Mouse (Mus musculus): ENCODE results near the gene Bgn. TPM values are rescaled to one million over a fixed set of nuclear protein-coding genes. Genes with fewer than 3 reads are reported as not detected.
A peak's percentile ranks its signal among the peaks of the same experiment; 100 is the strongest.

The Bgn gene
- polyA plus RNA-seq, 1 experiment = 731 TPM

DNA sequence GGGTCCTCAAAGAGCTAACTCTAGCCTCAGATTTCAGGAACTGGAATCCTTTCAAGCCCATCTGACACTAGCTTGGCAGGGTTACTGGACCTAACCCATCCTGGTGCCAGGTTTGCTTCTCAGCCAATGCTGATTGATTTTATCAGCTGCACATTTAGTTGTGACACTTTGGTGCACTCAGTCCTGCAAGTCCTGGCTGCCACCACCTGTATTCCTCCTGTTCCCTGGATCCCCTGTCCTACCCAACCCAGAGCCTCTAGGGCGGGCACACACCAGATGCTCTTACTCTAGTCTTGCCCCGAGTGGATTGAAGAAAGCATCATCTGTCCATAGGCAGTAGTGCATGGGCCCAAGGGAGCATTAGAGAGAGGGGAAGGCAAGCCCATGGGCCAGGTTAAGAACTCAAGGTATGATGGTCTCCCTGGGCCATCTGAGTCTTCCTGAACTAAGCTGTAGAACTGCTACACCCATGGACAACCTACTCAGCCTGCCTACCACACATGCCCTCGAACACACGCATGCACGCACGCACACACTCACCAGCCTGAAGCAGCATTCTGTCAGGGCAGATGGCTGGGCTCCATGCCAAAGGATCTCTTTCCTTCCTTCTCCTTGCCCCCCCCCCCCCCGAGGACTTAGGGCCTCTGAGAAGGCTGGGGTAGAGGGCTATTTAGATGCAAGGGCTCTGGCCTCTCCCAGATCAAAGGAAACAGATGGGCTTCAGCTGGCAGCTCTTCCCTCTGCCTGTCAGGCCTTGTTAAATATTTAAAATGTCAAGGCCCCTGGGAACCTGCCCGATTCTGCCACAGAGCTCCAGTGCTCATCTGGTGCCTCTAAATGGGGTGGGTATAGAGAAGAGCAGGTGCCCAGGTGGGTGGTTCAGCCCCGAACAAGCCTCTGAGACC is 41.2 kb downstream of the Bgn start:
- TF ChIP-seq CEBPB (IDR thresholded peaks at IDR 0.05; ENCODE audit: low read depth) (no peak), MYOD1 (IDR thresholded peaks at IDR 0.05; ENCODE audit: control insufficient read depth, insufficient read length, low read depth) (no peak), CTCF (IDR thresholded peaks at IDR 0.05; ENCODE audit: control insufficient read depth, insufficient read depth, insufficient read length) (no peak), FOSL1 (IDR thresholded peaks at IDR 0.05; ENCODE audit: insufficient read depth, low read length, poor library complexity, severe bottlenecking) (no peak)
- no peaks in the 10 kb centered on the region for H3K27me3 ChIP-seq (ENCODE audit: control insufficient read depth, insufficient read depth, insufficient read length)
- no peaks in the 10 kb centered on the region for H3K79me3 ChIP-seq (ENCODE audit: low read depth)
- H3ac ChIP-seq (ENCODE audit: control insufficient read depth, insufficient read length, low read depth) = no peak overlapping the region
- no peaks in the 10 kb centered on the region for H3K36me3 ChIP-seq (ENCODE audit: control insufficient read depth, insufficient read depth)
- no peaks in the 10 kb centered on the region for H3K79me2 ChIP-seq (ENCODE audit: control insufficient read depth, insufficient read depth)
- H3K4me3 ChIP-seq (ENCODE audit: insufficient read depth, poor library complexity, severe bottlenecking) = no peak overlapping the region

- TF ChIP-seq MYOG (IDR thresholded peaks at IDR 0.05; ENCODE audit: control insufficient read depth, extremely low read depth, insufficient read length) = no peak
- TF ChIP-seq CTCF (IDR thresholded peaks at IDR 0.05; ENCODE audit: control insufficient read depth, insufficient read depth, insufficient read length) = no peak
- no peak for TF ChIP-seq USF1 (IDR thresholded peaks at IDR 0.05; ENCODE audit: low read depth)
- TF ChIP-seq CEBPB (IDR thresholded peaks at IDR 0.05; ENCODE audit: low read depth) = no peak
- no peak for TF ChIP-seq FOSL1 (IDR thresholded peaks at IDR 0.05; ENCODE audit: insufficient read depth, low read length, poor library complexity, severe bottlenecking)
- no peak for TF ChIP-seq MAX (IDR thresholded peaks at IDR 0.05)
- no peak overlapping the region for H3ac ChIP-seq (ENCODE audit: control insufficient read depth, insufficient read length, low read depth)
- no peaks in the 10 kb centered on the region for H3K79me3 ChIP-seq (ENCODE audit: low read depth)
- H3K36me3 ChIP-seq (ENCODE audit: control insufficient read depth, insufficient read depth) = no peaks in the 10 kb centered on the region
- no peaks in the 10 kb centered on the region for H3K79me2 ChIP-seq (ENCODE audit: control insufficient read depth, insufficient read depth)
- no peak overlapping the region for H3K4me3 ChIP-seq (ENCODE audit: insufficient read depth, poor library complexity, severe bottlenecking)
- no peaks in the 10 kb centered on the region for H3K27me3 ChIP-seq (ENCODE audit: control insufficient read depth, insufficient read depth, insufficient read length)
Measured at GRCm38 (mm10) chrX:73525223-73526140, 42.1 kb downstream of the Bgn start.

DNA sequence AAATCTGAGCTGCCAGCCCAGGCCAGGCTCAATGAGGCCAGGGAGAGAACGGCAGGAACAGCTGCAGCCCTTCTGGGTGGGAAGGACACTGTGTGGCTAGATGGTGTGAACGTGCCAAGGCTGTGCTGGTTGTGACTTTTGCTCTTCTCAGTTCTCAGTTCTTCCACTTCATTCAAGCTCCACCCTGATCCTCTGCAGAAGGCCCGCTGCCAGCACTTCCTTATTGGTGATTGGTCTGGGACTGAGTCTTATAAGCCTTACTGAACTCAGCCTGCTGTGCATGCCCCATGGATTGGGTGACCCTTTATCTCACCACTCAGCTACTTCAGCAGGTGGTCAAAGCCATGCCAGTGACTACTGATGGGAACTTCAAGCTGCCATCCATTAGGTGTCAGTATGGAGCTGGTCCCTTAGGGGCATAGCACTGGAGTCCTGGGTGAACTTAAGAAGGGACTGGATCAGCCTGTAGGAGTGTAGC is 43.0 kb downstream of the Bgn start:
- Histone ChIP-seq H3K36me3 (ENCODE audit: control insufficient read depth, insufficient read depth) (no peaks in the 10 kb centered on the region), H3ac (ENCODE audit: control insufficient read depth, insufficient read length, low read depth) (no peak overlapping the region), H3K79me3 (ENCODE audit: low read depth) (no peaks in the 10 kb centered on the region), H3K79me2 (ENCODE audit: control insufficient read depth, insufficient read depth) (no peaks in the 10 kb centered on the region), H3K4me3 (ENCODE audit: insufficient read depth, poor library complexity, severe bottlenecking) (no peak overlapping the region), H3K27me3 (ENCODE audit: control insufficient read depth, insufficient read depth, insufficient read length) (no peaks in the 10 kb centered on the region)
- TF ChIP-seq MYOG (IDR thresholded peaks at IDR 0.05; ENCODE audit: control insufficient read depth, extremely low read depth, insufficient read length) (no peak), FOSL1 (IDR thresholded peaks at IDR 0.05; ENCODE audit: insufficient read depth, low read length, poor library complexity, severe bottlenecking) (no peak), USF1 (IDR thresholded peaks at IDR 0.05; ENCODE audit: low read depth) (no peak), MYOD1 (IDR thresholded peaks at IDR 0.05; ENCODE audit: control insufficient read depth, insufficient read length, low read depth) (peak; percentile 70)

GRCm38 (mm10) chrX:73537875-73538274 is 54.5 kb downstream of the Bgn start:
- TF ChIP-seq MAX (IDR thresholded peaks at IDR 0.05) (no peak), USF1 (IDR thresholded peaks at IDR 0.05; ENCODE audit: low read depth) (no peak), MYOG (IDR thresholded peaks at IDR 0.05; ENCODE audit: control insufficient read depth, extremely low read depth, insufficient read length) (no peak), MYOD1 (IDR thresholded peaks at IDR 0.05; ENCODE audit: control insufficient read depth, insufficient read length, low read depth) (no peak), CEBPB (IDR thresholded peaks at IDR 0.05; ENCODE audit: low read depth) (no peak), CTCF (IDR thresholded peaks at IDR 0.05; ENCODE audit: control insufficient read depth, insufficient read depth, insufficient read length) (no peak), FOSL1 (IDR thresholded peaks at IDR 0.05; ENCODE audit: insufficient read depth, low read length, poor library complexity, severe bottlenecking) (no peak)
- Histone ChIP-seq H3K79me3 (ENCODE audit: low read depth) (no peaks in the 10 kb centered on the region), H3K79me2 (ENCODE audit: control insufficient read depth, insufficient read depth) (no peaks in the 10 kb centered on the region), H3K4me3 (ENCODE audit: insufficient read depth, poor library complexity, severe bottlenecking) (no peak overlapping the region), H3ac (ENCODE audit: control insufficient read depth, insufficient read length, low read depth) (no peak overlapping the region), H3K36me3 (ENCODE audit: control insufficient read depth, insufficient read depth) (no peaks in the 10 kb centered on the region), H3K27me3 (ENCODE audit: control insufficient read depth, insufficient read depth, insufficient read length) (no peaks in the 10 kb centered on the region)

GRCm38 (mm10) chrX:73543340-73543739 is 59.9 kb downstream of the Bgn start:
- Histone ChIP-seq H3K27me3 (ENCODE audit: control insufficient read depth, insufficient read depth, insufficient read length) (no peaks in the 10 kb centered on the region), H3K36me3 (ENCODE audit: control insufficient read depth, insufficient read depth) (no peaks in the 10 kb centered on the region), H3K79me2 (ENCODE audit: control insufficient read depth, insufficient read depth) (no peaks in the 10 kb centered on the region), H3ac (ENCODE audit: control insufficient read depth, insufficient read length, low read depth) (no peak overlapping the region), H3K4me3 (ENCODE audit: insufficient read depth, poor library complexity, severe bottlenecking) (no peak overlapping the region), H3K79me3 (ENCODE audit: low read depth) (no peaks in the 10 kb centered on the region)
- no peak for TF ChIP-seq CEBPB (IDR thresholded peaks at IDR 0.05; ENCODE audit: low read depth)
- no peak for TF ChIP-seq CTCF (IDR thresholded peaks at IDR 0.05; ENCODE audit: control insufficient read depth, insufficient read depth, insufficient read length)
- no peak for TF ChIP-seq FOSL1 (IDR thresholded peaks at IDR 0.05; ENCODE audit: insufficient read depth, low read length, poor library complexity, severe bottlenecking)
- TF ChIP-seq MYOD1 (IDR thresholded peaks at IDR 0.05; ENCODE audit: control insufficient read depth, insufficient read length, low read depth) = no peak
- no peak for TF ChIP-seq MAX (IDR thresholded peaks at IDR 0.05)
- TF ChIP-seq MYOG (IDR thresholded peaks at IDR 0.05; ENCODE audit: control insufficient read depth, extremely low read depth, insufficient read length) = no peak
- TF ChIP-seq USF1 (IDR thresholded peaks at IDR 0.05; ENCODE audit: low read depth) = no peak

Other genes with a start within 250 kb of the Bgn start
- gene Xlr4c, start 240.5 kb upstream of the Bgn start, polyA plus RNA-seq (2012; fragmentation: generic; extraction: Trizol) = 0.06 TPM
- 1.4 TPM for gene Xlr3c, start 218.2 kb upstream of the Bgn start, polyA plus RNA-seq (2012; fragmentation: generic; extraction: Trizol)
- gene Xlr5a, start 190.6 kb upstream of the Bgn start, polyA plus RNA-seq (2012; fragmentation: generic; extraction: Trizol) = not detected
- not detected for gene Xlr5c, start 190.6 kb upstream of the Bgn start, polyA plus RNA-seq (2012; fragmentation: generic; extraction: Trizol)
- gene Gm45015, start 146.8 kb upstream of the Bgn start, polyA plus RNA-seq (2012; fragmentation: generic; extraction: Trizol) = not detected
- 5.9 TPM for gene Zfp275, start 141.0 kb upstream of the Bgn start, polyA plus RNA-seq (2012; fragmentation: generic; extraction: Trizol)
- gene Gm18336, start 84.9 kb upstream of the Bgn start, polyA plus RNA-seq (2012; fragmentation: generic; extraction: Trizol) = not detected
- 0.02 TPM for gene Zfp92, start 72.5 kb upstream of the Bgn start, polyA plus RNA-seq (2012; fragmentation: generic; extraction: Trizol)
- gene Trex2, start 48.3 kb upstream of the Bgn start, polyA plus RNA-seq (2012; fragmentation: generic; extraction: Trizol) = not detected
- 42.6 TPM for gene Haus7, start 24.6 kb upstream of the Bgn start, polyA plus RNA-seq (2012; fragmentation: generic; extraction: Trizol)
- gene Atp2b3, start 19.5 kb downstream of the Bgn start, polyA plus RNA-seq (2012; fragmentation: generic; extraction: Trizol) = not detected
- gene Dusp9, start 155.8 kb downstream of the Bgn start, polyA plus RNA-seq (2012; fragmentation: generic; extraction: Trizol) = 22.3 TPM
- gene Pnck, start 176.5 kb downstream of the Bgn start, polyA plus RNA-seq (2012; fragmentation: generic; extraction: Trizol) = 0.06 TPM
- gene Slc6a8, start 189.5 kb downstream of the Bgn start, polyA plus RNA-seq (2012; fragmentation: generic; extraction: Trizol) = 62.8 TPM
- gene Bcap31, start 232.6 kb downstream of the Bgn start, polyA plus RNA-seq (2012; fragmentation: generic; extraction: Trizol) = 185 TPM
- 7.6 TPM for gene Abcd1, start 233.0 kb downstream of the Bgn start, polyA plus RNA-seq (2012; fragmentation: generic; extraction: Trizol)